Mouse (Mus musculus): ENCODE measurements at regions not wholly inside any gene's neighbourhood (a gene's known extent, or its start where the extent isn't known, plus 50 kb on each side); places are given as distances from the start of the nearest gene placed in this dataset.

DNA sequence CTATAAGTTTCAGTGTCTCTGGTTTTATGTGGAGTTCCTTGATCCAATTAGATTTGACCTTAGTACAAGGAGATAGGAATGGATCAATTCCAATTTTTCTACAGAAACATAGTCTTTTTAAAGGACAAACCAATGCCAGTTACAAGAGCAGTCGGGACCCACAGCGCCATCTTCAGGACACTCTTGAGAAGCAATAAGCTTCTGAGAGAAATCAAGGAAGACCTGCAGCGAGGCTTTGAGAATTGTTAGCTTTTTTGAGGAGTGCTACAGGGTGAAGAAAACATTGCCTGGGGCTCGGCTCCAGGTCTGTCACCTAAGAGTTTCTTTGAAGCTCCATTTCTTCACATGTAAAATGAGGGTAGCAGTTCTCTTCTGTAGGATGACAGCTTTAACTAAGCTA is 112.0 kb upstream of the Ppm1h start:
- DNase-seq, result no peak

DNA sequence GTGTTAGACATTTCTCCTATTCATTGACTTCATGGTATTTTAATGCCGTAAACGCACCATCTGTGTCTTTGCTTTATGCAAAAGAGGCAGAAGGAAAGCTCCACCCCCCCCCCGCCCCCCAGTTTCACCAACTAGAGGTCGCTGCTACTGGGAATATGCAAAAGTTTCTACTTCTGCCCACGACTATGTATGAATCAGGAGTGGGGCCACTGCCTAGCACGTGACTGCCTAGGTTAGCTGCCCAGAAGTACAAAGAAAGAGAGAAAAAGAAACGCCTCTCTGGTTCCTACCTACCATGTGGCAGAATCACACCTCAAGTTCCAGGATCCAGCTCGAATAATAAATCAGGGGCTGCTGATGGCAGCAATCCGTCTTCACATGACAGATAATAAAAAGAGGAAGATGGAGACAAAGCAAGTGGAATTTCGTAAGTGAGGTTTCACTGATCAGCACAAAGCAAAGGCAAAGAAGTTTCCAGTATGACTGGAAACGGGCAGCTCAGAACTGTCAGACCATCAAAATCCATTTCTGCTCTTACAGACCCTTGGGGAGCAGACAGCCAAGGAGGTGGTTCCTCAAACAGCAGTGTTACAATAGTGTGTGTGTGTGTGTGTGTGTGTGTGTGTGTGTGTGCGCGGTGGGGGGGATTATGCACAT is 108.9 kb upstream of the Ppm1h start:
- DNase-seq, result no peak

DNA sequence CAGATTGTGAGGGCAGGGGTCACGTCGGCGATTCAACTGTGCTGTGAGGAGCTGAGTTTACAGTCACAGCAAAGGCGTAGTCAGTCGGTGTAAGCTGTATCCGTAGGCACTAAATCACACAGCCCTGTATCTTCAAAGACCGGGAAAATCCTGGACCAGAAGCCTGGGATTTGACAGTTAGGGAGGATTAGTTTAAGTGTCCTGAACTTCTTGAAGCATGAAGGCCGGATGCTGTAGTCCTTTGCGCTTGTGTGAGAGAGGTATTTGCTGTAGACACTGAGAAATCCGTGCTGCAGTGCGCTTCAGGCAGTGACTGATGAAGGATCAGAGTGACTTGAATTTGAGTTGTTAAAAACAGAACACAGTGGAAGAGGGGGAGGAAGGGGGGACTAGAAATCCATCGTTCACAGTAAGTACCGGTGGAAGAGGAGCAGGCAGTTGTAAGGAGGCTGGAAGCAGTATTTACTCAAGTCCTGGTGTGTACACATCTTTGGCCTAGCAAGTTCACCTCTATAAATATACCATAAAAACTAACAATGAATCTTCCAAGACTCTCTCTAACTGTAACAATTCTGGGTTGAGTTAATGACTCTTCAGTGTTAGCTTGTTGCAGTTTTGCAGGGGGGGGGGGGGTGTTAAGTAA is 107.5 kb upstream of the Ppm1h start:
- no peak for DNase-seq

DNA sequence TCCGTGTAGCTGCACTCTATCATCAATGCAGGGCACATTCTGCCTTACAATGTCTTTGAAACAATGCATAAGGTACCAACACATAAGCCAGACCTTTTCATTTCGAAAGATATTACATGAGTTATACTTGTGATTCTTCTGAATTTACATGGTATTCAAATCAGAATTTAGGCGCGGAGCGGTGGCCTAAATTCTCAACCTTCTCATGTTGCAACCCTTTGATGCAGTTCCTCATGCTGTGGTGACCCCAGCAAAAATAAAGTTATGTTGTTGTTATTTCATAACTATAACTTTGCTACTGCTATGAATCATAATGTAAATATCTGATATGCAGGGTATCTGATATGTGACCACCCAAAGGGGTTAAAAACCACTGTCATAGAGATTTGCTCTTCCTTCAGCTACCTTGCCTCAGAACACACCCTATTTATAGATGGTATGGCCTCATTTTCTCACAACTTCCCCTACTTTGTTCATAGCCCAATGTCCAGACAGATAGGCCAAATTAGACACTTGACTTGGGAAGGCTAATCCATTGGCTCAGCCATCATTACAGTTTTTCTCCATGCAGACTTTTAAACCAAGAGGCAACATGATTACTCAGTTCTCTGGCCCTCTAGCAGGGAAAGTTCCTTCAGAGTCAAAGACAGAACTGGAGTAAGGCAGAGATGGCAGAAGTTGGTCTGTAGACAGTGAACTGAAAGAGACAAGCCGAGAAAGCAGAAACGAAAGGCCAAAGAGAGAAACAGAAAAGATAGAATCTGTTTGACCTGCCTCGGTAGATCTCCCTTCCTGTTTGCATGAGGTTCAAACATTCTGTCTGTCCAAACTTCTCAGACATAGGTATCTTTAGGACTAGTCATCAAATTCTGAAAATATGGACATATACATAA is 102.1 kb upstream of the Ppm1h start:
- no peak for DNase-seq

DNA sequence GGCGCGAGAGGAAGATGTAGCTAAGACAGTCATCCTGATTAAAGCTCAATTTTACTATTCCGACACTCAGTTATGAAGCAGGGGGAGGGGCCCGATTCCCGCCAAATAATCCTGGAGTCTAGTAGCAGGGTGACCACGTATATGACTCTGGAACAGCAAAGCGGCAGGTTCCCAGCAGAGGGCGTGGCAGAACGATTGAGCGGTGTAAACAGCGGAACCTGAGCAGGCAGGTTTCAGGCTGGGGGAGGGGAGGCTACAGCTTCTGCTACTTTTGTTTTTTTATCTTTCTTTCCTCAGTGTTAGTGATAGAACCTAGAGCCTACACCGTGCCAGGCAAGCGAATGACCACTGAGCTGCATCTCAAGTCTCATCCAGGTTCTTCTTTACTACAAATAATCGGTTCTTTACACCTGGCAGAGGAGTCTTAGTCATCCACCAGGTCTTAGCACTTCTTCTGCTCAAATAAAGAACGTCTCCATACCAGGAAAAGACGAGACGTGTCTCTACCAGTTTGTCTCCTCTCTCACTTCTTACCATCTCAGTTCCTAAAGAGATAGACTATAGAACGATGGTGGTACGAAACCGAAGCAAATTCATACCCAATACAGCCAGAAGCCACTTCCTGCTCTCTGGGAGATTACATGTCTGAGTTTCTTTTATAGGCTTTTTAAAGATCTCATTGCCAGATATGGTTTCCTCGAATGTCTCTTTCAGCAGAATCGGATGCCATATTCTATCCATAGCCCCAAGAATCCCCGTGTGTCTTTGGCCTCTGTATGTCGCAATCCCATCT is 100.2 kb upstream of the Ppm1h start:
- no peak for DNase-seq

DNA sequence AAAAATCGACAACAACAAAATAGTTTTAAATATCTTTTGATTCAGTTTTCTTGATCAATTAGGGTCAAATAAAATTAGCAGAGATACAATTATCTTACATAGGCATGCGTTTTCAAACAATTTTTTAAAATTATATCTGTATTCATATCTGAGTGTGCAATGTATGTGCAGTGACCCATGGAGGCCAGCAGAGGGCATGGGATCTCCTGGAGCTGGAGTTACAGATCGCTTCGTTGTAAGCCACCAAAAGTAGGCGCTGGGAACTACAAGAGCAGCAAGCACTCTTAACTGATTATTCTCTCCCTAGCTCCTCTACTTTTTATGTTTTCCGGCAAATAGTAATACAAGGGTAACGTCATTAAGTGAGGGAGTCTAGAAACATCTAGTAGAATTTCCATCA is 97.5 kb upstream of the Ppm1h start:
- no peak for DNase-seq

DNA sequence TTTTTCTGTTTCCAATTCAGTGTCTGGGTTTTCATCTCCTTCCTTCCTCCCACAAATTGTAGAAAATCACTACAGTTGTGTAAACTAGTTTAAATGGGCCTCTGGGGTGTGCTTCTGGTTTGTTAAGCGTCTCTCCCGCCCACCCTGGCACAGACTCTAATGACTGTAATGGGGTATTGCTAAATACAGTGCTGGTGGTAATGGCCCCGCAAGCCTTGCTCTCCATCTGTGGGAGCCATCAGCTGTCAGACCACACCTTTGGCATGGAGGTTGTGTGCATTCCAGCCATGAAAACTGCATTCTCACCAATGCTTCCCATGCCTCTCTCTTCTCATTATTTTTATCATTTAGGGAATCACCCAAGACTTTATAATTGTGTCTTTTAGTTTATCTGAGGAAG is 91.0 kb upstream of the Ppm1h start:
- no peak for DNase-seq

DNA sequence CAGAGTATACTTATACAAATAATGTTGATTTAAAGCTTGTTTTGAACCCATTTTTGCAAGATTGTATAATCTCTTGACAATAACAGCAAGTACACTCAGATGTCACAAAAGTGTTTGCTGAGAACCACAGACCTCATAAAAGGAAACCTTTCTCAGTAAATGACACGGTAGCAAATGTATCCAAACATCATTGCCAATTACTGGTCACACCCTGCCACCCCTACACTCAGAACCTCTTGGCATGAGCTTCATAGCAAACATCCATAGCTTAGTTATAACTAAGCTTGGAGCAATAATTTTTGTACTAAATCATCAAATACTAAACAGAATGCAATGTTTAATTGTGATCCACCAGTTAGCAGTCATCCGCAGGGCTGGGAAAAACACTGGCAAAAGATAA is 79.1 kb upstream of the Ppm1h start:
- DNase-seq, result no peak

DNA sequence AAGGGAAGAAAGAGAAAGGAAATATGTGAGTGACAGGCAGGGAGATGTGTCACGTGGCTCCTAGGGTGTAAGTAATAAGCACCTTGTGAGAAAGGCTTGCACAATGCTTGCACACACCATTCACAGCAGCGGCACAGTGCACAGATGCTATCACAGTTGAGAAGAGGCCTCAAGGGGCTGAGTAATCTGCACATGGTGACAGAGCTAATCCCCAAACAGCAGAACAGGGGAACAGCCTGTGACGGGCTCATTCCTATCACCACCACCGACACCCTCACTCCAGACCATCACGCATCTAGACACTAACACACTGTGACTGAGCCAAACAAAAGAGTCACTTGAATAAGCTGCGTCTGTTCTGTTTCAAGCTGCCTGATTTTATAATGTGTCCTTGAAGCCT is 76.2 kb upstream of the Ppm1h start:
- DNase-seq, result no peak

DNA sequence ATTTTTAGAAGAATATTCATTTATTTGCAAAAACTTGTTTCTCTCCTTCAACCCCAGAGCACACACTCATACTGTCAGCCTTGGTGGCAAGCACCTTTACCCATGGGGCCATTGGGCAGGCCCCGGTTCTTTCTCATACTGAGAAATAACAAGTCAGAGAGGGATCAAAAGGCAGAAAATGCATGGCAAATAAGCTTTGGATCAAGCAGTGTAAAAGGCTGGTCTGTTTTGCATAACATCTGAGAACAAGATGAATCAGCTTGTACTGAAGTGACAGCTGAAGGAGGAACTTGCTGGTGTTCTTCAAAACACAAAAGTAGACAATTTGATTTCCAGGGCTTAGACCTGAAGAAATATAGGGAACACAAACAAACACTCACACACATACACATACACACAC is 74.6 kb upstream of the Ppm1h start:
- DNase-seq, result no peak

DNA sequence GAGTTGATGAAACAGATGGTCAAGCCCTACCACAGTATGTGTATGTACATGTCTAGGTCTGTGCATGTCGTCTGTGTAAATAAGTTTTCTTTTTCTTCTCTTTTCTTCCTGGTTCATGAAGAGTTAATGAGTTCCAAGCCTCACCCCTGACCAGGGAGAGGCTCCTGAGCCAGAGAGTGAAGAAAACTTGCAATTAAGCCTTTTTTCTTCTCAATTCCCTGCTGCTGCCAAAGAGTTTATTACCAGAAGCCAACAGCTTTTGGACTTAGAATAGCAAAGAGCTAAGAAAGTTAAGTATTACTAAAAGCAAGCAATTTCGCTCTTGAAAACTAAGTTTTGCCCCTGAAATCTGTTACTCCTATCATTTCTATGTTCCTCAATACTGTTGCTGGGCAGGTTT is 65.3 kb upstream of the Ppm1h start:
- DNase-seq, result no peak

DNA sequence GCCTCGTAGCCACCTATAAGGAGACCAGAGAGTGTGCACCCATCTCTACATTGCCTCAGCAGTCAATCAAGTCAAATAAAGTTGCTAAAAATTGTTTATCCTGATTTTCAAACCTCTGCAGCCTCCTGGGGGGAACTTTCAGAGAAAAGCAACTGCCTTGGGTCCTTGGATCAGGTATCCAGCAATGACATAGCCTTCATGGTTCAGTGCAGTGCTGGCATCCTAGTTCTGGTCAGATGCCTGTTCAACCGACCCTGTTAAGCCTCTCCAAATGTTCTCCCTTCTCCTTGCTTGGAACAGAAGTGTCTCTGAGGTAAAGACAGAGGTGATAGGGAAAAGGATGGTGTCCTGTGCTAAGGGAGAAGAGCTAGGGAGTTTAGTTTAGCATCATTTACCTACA is 64.7 kb upstream of the Ppm1h start:
- no peak for DNase-seq

DNA sequence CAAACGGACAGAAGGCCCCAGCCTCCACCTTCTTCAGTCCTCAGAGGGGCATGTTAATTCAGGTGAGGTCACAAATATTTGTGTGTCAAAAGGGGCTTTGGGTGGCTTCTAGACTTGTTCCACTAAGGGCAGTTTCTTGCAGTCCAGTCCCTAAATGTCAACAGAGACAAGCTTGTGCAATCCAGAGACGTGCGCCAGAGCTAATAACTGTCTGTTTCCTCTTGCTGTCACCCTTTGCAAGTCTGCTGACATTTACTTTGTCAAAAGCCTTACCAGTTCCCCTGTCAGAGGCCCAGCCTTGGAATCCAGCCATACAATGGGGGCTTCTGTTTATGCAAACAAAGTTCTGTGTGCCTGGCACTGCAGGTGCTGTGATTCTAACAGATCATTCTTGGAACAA is 63.8 kb upstream of the Ppm1h start:
- DNase-seq, result no peak

DNA sequence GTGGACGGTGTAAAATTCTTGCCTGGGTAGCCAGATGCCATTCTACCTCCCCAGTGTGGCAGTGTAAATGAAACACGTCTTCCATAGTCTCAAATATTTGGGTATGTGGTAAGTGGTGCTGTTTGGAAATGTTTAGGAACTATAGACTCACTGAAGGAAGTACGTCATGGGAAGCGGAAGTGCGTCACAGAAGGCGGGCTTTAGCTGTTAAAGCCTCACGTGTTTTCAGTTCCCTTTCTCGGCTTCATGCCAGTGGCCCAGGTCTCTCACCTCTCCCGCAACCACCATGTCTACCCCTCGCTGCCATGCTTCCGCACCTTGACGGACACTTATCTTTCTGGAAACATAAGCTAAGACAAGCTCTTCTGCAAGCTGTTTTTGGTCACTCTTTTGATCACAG is 62.9 kb upstream of the Ppm1h start:
- no peak for DNase-seq

DNA sequence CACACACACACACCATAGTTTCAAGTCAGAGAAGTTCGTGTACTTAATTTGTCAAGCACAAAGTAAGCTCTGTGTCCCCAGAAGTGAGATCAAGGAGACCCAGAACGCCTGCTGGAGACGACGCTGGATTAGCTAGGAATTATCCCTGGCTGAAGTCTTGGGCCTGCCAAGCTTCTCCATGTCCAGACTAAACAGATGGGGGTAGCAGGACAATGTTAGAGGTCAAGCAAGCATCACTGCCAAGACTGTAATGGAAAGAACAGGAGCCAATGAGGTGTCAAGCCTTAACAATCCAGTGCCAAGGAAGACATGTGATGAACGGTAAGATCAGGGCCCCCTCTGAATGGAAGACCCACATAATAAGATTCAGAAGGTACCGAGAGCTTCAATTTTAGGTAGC is 62.2 kb upstream of the Ppm1h start:
- no peak for DNase-seq

DNA sequence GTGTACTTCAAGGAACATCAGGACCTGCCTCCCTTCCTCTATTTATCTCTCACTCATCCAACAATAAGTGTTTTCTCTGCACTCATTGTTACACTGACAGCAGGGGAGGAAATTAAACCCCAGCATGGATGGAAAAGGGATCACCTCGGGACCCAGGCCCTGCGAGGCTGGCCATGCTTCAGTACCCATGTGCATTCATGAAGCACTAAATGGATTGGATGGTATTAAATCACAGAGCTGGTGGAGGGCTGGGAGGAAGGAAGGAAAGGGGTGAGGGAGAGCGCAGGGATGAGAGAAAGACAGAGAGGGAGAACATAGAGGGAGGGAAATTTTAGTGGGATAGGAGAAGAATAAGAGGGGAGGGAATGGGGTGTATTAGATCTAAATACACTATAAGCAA is 59.7 kb upstream of the Ppm1h start:
- no peak for DNase-seq

DNA sequence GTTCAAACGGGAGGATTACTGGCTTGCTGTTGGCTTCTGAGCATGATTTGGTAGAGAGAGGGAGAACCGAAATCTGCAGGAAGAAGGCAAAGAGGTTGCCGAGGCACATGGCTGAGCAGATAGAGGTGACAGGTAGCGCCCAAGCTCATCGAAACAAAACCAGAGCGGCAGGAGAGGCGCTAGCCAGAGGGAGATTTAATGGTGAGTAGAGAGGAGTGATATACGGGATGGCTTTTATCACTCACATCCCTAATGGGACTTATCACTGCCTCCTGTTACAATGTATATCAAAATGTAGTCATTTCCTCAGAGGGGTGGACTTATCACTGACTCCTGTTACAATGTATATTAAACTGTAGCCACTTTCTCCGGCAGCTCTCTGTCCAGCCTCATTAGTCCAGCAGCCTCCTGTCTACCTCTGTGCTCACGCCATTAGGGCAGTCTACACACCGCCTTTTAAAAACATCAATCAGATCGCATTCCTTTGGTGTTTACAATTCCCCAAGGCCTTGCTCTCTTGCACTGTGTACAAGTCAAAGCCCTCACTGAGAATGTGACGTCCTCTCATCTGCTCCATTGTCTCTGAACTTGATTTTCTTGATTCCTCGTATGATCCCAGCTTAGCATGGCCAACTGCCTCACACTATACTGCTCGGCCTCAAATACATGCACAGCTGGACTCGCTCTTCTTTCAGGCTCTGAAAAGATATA is 59.0 kb upstream of the Ppm1h start:
- no peak for DNase-seq
